Mouse (Mus musculus) liver, adult (tissue): ENCODE results near the gene Vstm5.
A peak's percentile ranks its signal among the peaks of the same experiment; 100 is the strongest.

Experiments
- GATA4 ChIP-seq: IDR thresholded peaks from 2 replicates; pipeline ENCODE4 v1.6.1; 2014; ENCODE audit warnings: mild to moderate bottlenecking, low read length; ENCODE audit not compliant: insufficient replicate concordance

The Vstm5 gene

GRCm38 (mm10) chr9:15289251-15289650 is 50.4 kb downstream of the Vstm5 start:
- peak; percentile 76; the same call in 1 of the 2 replicates for TF ChIP-seq GATA4

GRCm38 (mm10) chr9:15297112-15297511 is 58.3 kb downstream of the Vstm5 start:
- TF ChIP-seq GATA4: no peak

- no peak for TF ChIP-seq GATA4
These were observed 59.6 kb downstream of the Vstm5 start for GRCm38 (mm10) chr9:15298451-15298850.

- TF ChIP-seq GATA4: no peak
These were observed 61.2 kb downstream of the Vstm5 start for GRCm38 (mm10) chr9:15300056-15300455.

- TF ChIP-seq GATA4: no peak; the same call in 1 of the 2 replicates
These were observed 62.6 kb downstream of the Vstm5 start for GRCm38 (mm10) chr9:15301399-15301798.

GRCm38 (mm10) chr9:15302881-15303280 is 64.0 kb downstream of the Vstm5 start:
- TF ChIP-seq GATA4: no peak

GRCm38 (mm10) chr9:15305503-15306397 is 66.9 kb downstream of the Vstm5 start, which contains the start of gene Taf1d:
Gene Taf1d (plus strand): TSS chr9:15306214.
- TF ChIP-seq GATA4: peak; percentile 32; the same call in 1 of the 2 replicates

GRCm38 (mm10) chr9:15306398-15307119 is 67.7 kb downstream of the Vstm5 start, which contains the start of gene 4931406C07Rik:
Gene 4931406C07Rik (minus strand): TSS chr9:15306448.
- no peak for TF ChIP-seq GATA4

- TF ChIP-seq GATA4: no peak
These were observed 68.4 kb downstream of the Vstm5 start for GRCm38 (mm10) chr9:15307257-15307656.

- no peak for TF ChIP-seq GATA4
These were observed 69.4 kb downstream of the Vstm5 start for GRCm38 (mm10) chr9:15308254-15308653.
